Mouse (Mus musculus) stomach, embryonic 16.5 days (tissue): Measurements from ENCODE around the gene Ttc39a. TPM values are rescaled to one million over a fixed set of nuclear protein-coding genes. Genes with fewer than 3 reads are reported as not detected.

Experiments
- ATAC-seq: fragments of 200-750 bp; cut with Nextera tagmentation; 2 replicates; pipeline ENCODE4 v1.8.0; 2017; ENCODE audit warnings: moderate number of reproducible peaks, moderate TSS enrichment; ENCODE audit not compliant: insufficient read depth, low FRiP score
- H3K27ac ChIP-seq: fragments of 300-500 bp; sonication (generic); 2 replicates; pipeline ENCODE4 v1.5.1; 2014; ENCODE audit warnings: low read length
- H3K27me3 ChIP-seq: fragments of 300-500 bp; sonication (generic); 2 replicates; pipeline ENCODE4 v1.6.1; 2014; ENCODE audit warnings: low read length, control low read depth, mixed read lengths; ENCODE audit not compliant: control insufficient read depth, insufficient read depth
- H3K36me3 ChIP-seq: fragments of 300-500 bp; sonication (generic); 2 replicates; pipeline ENCODE4 v1.6.1; 2014; ENCODE audit warnings: low read length; ENCODE audit not compliant: control insufficient read depth, insufficient read depth
- H3K4me1 ChIP-seq: fragments of 300-500 bp; sonication (generic); 2 replicates; pipeline ENCODE4 v1.6.1; 2014; ENCODE audit warnings: low read length, control low read depth, mixed read lengths; ENCODE audit not compliant: control insufficient read depth, insufficient read depth
- H3K4me2 ChIP-seq: fragments of 300-500 bp; sonication (generic); 2 replicates; pipeline ENCODE4 v1.6.1; 2014; ENCODE audit warnings: low read depth, low read length, mixed read lengths
- H3K4me3 ChIP-seq: fragments of 300-500 bp; sonication (generic); replicated peaks from 2 replicates; pipeline ENCODE4 v1.5.1; 2014; ENCODE audit warnings: mild to moderate bottlenecking, low read length
- H3K9ac ChIP-seq: fragments of 300-500 bp; sonication (generic); 2 replicates; pipeline ENCODE4 v1.6.1; 2014; ENCODE audit warnings: low read length
- H3K9me3 ChIP-seq: fragments of 300-500 bp; sonication (generic); replicated peaks from 2 replicates; pipeline ENCODE4 v1.6.1; 2016; ENCODE audit warnings: low read length, control low read depth; ENCODE audit not compliant: control insufficient read depth
- WGBS: fragments of 180-500 bp; shearing (Covaris S2); extraction: QIAGEN DNeasy Blood & Tissue Kit; methylation state at CpG from one replicate; pipeline ENCODE4 v1.1.7; 2014; 5-methylcytosine and 5-hydroxymethylcytosine counted together
- polyA plus RNA-seq: library from polyadenylated mRNA; unstranded; fragments of >200 nt; fragmentation: Nextera tagmentation; extraction: Ambion mirVana; gene quantifications from 2 replicates; pipeline ENCODE4 v1.2.1, GENCODE M21; 2015

The Ttc39a gene
- polyA plus RNA-seq, 1 experiment from 2014 or later: 21.2 TPM

DNA sequence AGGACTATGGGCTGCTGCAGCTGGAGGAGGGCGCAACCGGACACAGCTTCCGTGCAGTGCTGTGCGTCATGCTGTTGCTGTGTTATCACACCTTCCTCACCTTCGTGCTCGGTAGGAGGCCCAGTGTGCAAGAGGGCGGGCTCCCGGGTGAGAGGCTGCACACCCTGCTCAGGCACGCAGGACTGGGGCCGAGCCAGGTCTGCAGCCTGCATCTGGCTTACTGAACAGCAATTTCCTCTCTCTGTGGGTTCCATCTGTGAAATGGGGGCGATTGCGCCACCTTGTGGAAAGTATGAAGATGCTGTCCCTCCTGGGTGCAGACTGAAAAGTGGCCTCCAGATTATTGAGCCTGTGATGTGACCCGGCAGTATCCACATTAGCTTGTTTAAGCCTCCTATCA, 24.4 kb downstream of the Ttc39a start:
- WGBS: 49% methylated on average over 13 of the region's 13 CpGs

DNA sequence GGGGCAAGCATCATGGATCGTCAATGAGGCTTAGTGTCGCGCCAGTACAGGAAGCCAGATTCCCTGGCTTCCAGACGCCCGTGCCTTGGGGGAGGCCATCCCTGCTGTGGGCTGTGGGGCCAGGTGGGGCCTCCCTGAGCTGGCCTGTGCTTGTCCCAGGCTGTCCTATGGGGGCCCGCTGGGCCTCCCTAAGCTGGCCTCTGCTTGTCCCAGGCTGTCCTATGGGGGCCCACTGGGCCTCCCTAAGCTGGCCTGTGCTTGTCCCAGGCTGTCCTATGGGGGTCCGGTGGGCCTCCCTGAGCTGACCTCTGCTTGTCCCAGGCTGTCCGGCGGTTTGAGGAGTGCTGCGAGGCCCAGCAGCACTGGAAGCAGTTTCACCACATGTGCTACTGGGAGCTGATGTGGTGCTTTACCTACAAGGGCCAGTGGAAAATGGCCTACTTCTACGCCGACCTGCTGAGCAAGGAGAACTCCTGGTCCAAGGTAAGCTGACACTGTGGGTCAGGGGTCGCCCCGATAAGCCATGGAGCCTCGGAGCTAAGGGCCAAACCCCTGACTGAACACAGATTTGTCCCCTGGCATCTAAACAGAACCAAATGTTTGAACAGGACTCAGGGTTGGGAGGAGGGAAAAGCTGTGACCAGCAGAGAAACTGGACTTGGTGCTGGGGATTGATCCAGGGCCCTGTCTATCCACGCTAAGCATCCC, 26.4 kb downstream of the Ttc39a start:
- Histone ChIP-seq H3K4me1 (no peaks in the 10 kb centered on the region), H3K9ac (no peak overlapping the region), H3K9me3 (no peaks in the 10 kb centered on the region), H3K27me3 (no peaks in the 10 kb centered on the region), H3K4me3 (no peak overlapping the region), H3K4me2 (no peak overlapping the region), H3K36me3 (no peaks in the 10 kb centered on the region), H3K27ac (no peak overlapping the region)
- 62% methylated on average over 16 of the region's 16 CpGs for WGBS
- peak; percentile 9; the same call in 1 of the 2 replicates for ATAC-seq

More for the DNA sequence above, 24.4 kb downstream of the Ttc39a start:
- H3K4me3 ChIP-seq: no peak overlapping the region
- no peak overlapping the region for H3K4me2 ChIP-seq
- no peak overlapping the region for H3K27ac ChIP-seq
- H3K9ac ChIP-seq: no peak overlapping the region
- peak; percentile 87 for ATAC-seq
- H3K36me3 ChIP-seq: no peaks in the 10 kb centered on the region
- no peaks in the 10 kb centered on the region for H3K27me3 ChIP-seq
- no peaks in the 10 kb centered on the region for H3K9me3 ChIP-seq
- H3K4me1 ChIP-seq: no peaks in the 10 kb centered on the region

DNA sequence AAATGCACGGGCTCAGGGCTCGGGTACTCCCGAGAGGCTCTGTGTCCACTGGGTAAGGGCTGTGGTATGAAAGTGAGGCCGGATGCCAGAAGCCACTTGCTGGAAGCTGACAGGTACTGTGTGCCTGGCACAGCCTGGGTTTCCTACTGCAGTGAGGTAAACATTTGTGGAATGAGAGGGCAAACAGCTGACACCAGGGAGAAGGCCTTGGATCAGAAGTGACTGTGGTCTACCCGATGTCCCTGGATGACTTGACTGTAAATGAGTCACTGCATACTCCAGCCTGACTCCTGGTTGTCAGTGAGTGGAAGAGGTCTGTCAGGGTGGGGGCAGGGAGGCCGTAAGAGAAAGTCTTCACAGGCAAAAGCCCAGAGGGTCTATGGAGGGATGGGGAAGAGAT, 27.2 kb downstream of the Ttc39a start:
- Histone ChIP-seq H3K9ac (no peak overlapping the region), H3K36me3 (no peaks in the 10 kb centered on the region), H3K27me3 (no peaks in the 10 kb centered on the region), H3K4me2 (no peak overlapping the region), H3K4me1 (no peaks in the 10 kb centered on the region), H3K9me3 (no peaks in the 10 kb centered on the region), H3K4me3 (no peak overlapping the region), H3K27ac (no peak overlapping the region)
- 66% methylated on average over 6 of the region's 6 CpGs for WGBS
- ATAC-seq: no peak

DNA sequence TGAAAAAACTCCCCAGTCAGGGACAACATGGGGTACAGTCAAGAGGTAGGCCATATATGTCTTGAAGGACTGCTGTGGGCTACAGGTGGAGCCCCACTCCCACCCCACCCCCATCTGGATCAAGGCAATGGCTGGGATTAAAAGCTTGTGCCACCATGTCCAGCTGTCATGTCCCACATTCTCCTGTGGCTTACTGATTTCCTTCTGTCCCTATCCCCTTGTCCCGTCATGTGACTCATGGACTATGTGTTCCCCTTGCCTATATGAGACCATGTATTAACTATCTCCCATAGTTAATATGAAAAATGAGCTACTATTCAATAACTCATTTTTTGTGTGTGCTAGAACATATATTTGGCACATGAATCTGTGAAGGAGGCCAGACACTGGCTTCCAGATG, 27.8 kb downstream of the Ttc39a start:
- H3K27ac ChIP-seq: no peak overlapping the region
- H3K36me3 ChIP-seq: no peaks in the 10 kb centered on the region
- no peaks in the 10 kb centered on the region for H3K9me3 ChIP-seq
- H3K27me3 ChIP-seq: no peaks in the 10 kb centered on the region
- no peaks in the 10 kb centered on the region for H3K4me1 ChIP-seq
- no peak overlapping the region for H3K4me3 ChIP-seq
- no peak for ATAC-seq
- H3K9ac ChIP-seq: no peak overlapping the region
- H3K4me2 ChIP-seq: no peak overlapping the region
- WGBS: 93% methylated on average over 1 of the region's 1 CpGs

DNA sequence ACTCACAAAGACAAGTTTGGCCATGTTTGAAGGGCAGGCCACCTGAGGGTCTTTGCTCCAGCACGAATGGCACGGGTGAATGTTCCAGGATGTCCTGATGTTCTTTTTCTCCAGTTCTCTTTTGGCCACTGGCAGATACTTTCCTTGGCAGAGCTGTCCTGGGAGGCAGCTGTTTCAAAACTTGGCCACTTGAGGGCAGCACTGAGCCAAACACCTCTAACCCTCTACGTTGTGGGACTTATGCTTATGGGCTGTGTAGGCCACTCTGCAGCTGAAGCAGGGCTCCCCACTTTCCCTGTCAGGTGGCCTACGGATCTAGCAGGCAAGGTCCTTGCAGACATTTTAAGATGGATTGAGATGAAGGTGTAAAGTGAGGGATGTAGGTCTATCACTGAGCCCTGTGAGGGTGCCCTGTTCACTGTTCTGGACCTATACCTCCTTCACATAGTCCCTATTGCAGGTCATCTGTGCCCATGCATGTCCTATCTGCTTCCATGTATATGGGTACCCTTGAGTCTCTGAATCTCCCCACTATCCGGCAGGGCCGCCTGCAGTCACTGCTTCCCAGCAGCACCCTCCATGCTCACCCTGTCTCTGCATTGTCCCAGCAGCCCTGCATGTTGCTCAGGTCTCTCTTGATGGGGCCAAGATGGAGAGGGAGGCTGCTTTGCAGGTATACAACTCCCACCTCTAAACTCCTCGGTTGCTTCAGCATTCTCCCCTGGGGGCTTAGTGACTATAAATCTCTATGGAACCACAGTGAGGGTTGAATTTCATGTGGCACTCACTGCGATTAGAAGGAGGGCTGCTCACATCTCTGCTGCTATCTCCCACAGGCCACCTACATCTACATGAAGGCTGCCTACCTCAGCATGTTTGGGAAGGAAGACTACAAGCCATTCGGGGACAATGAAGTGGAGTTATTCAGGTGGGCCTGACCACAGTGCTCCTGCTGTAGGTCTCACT, 31.8 kb downstream of the Ttc39a start:
- Histone ChIP-seq H3K36me3 (no peaks in the 10 kb centered on the region), H3K4me3 (no peak overlapping the region), H3K9me3 (no peaks in the 10 kb centered on the region), H3K4me2 (no peak overlapping the region), H3K9ac (no peak overlapping the region), H3K4me1 (0 out of 2 replicates have a peak, but pooled peaks cover 8% of the 10 kb centered on the region), H3K27ac (no peak overlapping the region), H3K27me3 (no peaks in the 10 kb centered on the region)
- WGBS: 54% methylated on average over 9 of the region's 9 CpGs
- ATAC-seq: peak; percentile 35; the same call in 1 of the 2 replicates

DNA sequence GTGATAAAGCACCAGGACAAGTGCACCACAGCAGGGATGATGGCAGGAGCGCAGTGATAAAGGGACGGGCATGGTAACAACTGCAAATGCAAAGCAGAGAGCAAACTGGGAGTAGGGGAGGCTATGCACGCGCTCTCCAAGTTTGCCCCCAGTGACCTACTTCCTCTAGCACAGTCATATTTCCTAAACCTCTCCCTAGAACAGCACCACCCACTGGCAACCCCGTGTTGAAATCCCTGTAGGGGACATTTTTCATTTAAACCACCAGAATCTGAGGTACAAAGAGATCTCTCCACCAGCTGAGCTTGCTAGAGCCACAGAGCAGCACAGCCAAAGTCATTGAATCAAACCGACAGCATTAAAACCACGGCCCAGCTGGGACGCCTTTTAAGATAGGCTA, 32.7 kb downstream of the Ttc39a start:
- H3K9me3 ChIP-seq: no peaks in the 10 kb centered on the region
- H3K4me1 ChIP-seq: 0 out of 2 replicates have a peak, but pooled peaks cover 8% of the 10 kb centered on the region
- H3K36me3 ChIP-seq: no peaks in the 10 kb centered on the region
- WGBS: 76% methylated on average over 8 of the region's 8 CpGs
- no peak overlapping the region for H3K27ac ChIP-seq
- no peak for ATAC-seq
- no peak overlapping the region for H3K4me2 ChIP-seq
- no peaks in the 10 kb centered on the region for H3K27me3 ChIP-seq
- no peak overlapping the region for H3K4me3 ChIP-seq
- no peak overlapping the region for H3K9ac ChIP-seq

DNA sequence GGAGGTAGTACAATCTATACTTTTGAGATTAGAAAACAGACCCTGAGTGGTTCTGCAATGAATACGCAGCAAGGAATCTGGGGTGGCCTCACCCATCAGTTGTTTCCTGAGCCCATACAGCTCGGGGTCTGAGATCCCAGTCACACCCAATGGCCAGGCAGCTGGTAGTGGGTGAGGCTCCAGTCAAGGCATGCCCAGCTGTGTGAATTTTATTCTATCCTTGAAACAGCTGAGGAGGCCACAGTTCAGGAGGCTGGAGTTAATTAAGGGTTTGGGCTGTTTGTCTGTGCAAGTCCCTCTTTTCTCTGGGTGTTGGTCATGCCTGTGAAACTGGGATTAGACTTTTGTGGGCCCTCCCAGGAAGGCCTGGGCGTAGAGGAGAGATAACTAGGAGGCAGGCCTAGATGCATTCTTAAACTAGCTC, 33.4 kb downstream of the Ttc39a start:
- H3K27me3 ChIP-seq: no peaks in the 10 kb centered on the region
- H3K4me1 ChIP-seq: 0 out of 2 replicates have a peak, but pooled peaks cover 8% of the 10 kb centered on the region
- no peaks in the 10 kb centered on the region for H3K36me3 ChIP-seq
- peak; percentile 55 for ATAC-seq
- 54% methylated on average over 3 of the region's 3 CpGs for WGBS
- no peaks in the 10 kb centered on the region for H3K9me3 ChIP-seq
- H3K4me3 ChIP-seq: no peak overlapping the region
- H3K27ac ChIP-seq: peak overlapping the region; percentile 20; the same call in 1 of the 2 replicates
- H3K4me2 ChIP-seq: no peak overlapping the region
- no peak overlapping the region for H3K9ac ChIP-seq

DNA sequence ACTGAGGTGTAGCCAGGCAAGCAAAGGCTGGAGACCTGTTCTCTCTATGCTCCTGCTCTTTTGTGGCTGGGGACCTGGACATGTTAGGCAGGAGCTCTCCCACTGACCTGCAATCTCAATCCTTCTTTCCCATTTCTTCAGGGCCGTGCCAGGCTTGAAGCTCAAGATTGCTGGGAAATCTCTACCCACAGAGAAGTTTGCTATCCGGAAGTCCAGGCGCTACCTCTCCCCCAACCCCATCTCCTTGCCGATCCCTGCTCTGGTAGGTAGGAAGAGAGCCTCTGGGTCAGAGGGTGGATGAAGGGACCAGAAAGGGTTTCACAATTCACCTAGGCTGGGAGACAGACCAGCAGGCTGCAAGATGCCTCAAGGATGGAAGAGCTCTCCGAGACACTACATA, 34.0 kb downstream of the Ttc39a start:
- Histone ChIP-seq H3K9ac (no peak overlapping the region), H3K36me3 (no peaks in the 10 kb centered on the region), H3K4me1 (0 out of 2 replicates have a peak, but pooled peaks cover 8% of the 10 kb centered on the region), H3K4me3 (no peak overlapping the region), H3K27ac (peak overlapping the region; percentile 20; the same call in 1 of the 2 replicates), H3K27me3 (no peaks in the 10 kb centered on the region), H3K9me3 (no peaks in the 10 kb centered on the region), H3K4me2 (no peak overlapping the region)
- no peak for ATAC-seq
- WGBS: 97% methylated on average over 5 of the region's 5 CpGs

DNA sequence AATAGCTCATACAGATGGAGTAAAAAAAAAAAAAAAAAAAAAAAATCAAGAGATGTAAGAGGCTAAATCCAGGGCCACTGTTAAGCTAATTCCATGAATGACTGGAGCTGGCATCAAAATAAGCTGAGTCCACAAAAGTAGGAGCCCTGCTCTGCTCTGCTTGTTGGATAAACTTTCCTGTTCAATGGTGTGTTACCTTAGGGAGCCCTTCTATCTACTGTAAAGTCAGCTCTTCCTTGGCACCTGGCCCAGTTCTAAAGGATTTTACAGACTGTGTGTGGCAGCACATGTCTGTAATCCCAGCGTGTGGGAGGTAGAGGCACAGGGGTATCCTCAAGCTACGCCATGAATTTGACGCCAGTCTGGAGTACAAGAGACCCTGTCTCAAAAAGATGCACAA, 34.6 kb downstream of the Ttc39a start:
- Histone ChIP-seq H3K27me3 (no peaks in the 10 kb centered on the region), H3K27ac (no peak overlapping the region), H3K4me3 (no peak overlapping the region), H3K4me2 (no peak overlapping the region), H3K36me3 (no peaks in the 10 kb centered on the region), H3K9me3 (no peaks in the 10 kb centered on the region), H3K4me1 (0 out of 2 replicates have a peak, but pooled peaks cover 8% of the 10 kb centered on the region), H3K9ac (no peak overlapping the region)
- no peak for ATAC-seq
- 85% methylated on average over 3 of the region's 3 CpGs for WGBS
